In the genomic region with DNA sequence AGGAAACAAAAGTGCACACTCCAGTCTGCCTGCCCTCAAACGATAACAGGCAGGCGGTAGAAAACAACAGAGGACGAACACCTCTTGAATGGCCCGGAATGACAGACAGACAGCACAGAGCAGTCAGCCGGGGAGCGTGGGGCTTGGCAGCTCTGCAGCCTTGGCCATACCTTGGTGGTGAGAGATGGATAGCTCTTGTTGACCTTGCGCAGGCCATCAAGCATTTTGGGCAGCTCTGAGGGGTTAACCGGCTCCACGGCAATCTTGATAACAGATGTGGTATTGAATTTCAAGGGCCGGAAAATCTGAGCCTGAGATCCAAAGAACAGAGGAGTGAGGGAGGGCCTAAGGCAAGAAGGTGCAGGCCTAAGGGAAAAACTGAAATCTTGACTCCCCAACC, we compare ENCODE assay signal across 31 mouse cellular contexts. TPM values are rescaled to one million over a fixed set of nuclear protein-coding genes. Genes with fewer than 3 reads are reported as not detected.
DNase-seq lines count a peak whose midpoint lies in the region; ATAC-seq lines count a peak whose summit lies in the region.
"Had no signal": no experiment of that assay in that cellular context is flagged by ENCODE, and none has a peak within 500 bp of the region (broad histone marks: within the 10 kb centered on the region; RNA-seq: fewer than 3 reads in every experiment).

No protein-coding gene starts in this region.

- no peak overlapping the region for H3K9ac ChIP-seq in kidney, embryonic 15.5 days
- H3K9ac ChIP-seq in kidney, embryonic 14.5 days (ENCODE audit: low read depth, low read length) = no peak overlapping the region
- H3K9ac ChIP-seq: embryonic facial prominence, embryonic 13.5 days; forebrain, embryonic 12.5 days; forebrain, embryonic 15.5 days; heart, embryonic 13.5 days; hindbrain, embryonic 14.5 days had no signal

- H3K36me3 ChIP-seq in kidney, embryonic 15.5 days = peaks cover 100% of the 10 kb centered on the region
- peaks cover 98% of the 10 kb centered on the region for H3K36me3 ChIP-seq in kidney, embryonic 14.5 days (ENCODE audit: control insufficient read depth, insufficient read depth, low read length)

- no peaks in the 10 kb centered on the region for H3K4me1 ChIP-seq in kidney, embryonic 15.5 days
- no peaks in the 10 kb centered on the region for H3K4me1 ChIP-seq in kidney, embryonic 14.5 days (ENCODE audit: control insufficient read depth, insufficient read depth, low read length)
- H3K4me1 ChIP-seq: embryonic facial prominence, embryonic 10.5 days; embryonic facial prominence, embryonic 13.5 days; forebrain, embryonic 12.5 days; forebrain, embryonic 15.5 days; heart, embryonic 10.5 days; heart, embryonic 13.5 days had no signal

- WGBS in kidney, embryonic 15.5 days = 61% methylated on average over 10 of the region's 10 CpGs
- 59% methylated on average over 10 of the region's 10 CpGs for WGBS in kidney, embryonic 14.5 days

- H3K9me3 ChIP-seq in kidney, embryonic 15.5 days (replicated peaks) = no peaks in the 10 kb centered on the region
- no peaks in the 10 kb centered on the region for H3K9me3 ChIP-seq in kidney, embryonic 14.5 days (ENCODE audit: control insufficient read depth, low read length)
- H3K9me3 ChIP-seq: embryonic facial prominence, embryonic 10.5 days; embryonic facial prominence, embryonic 13.5 days; forebrain, embryonic 12.5 days; forebrain, embryonic 15.5 days; heart, embryonic 10.5 days; heart, embryonic 13.5 days had no signal

- peak overlapping the region; percentile 2; the same call in 1 of the 2 replicates for H3K27ac ChIP-seq in kidney, embryonic 15.5 days
- H3K27ac ChIP-seq in kidney, embryonic 14.5 days (ENCODE audit: low read depth, low read length) = no peak overlapping the region
- H3K27ac ChIP-seq: embryonic facial prominence, embryonic 10.5 days; embryonic facial prominence, embryonic 13.5 days; forebrain, embryonic 12.5 days; forebrain, embryonic 15.5 days; heart, adult 2 months; heart, embryonic 10.5 days; heart, embryonic 13.5 days; hindbrain, embryonic 14.5 days; hindbrain, postnatal 0 days had no signal

- no peaks in the 10 kb centered on the region for H3K27me3 ChIP-seq in kidney, embryonic 15.5 days
- H3K27me3 ChIP-seq in kidney, embryonic 14.5 days (ENCODE audit: control insufficient read depth, insufficient read depth, low read length) = no peaks in the 10 kb centered on the region
- H3K27me3 ChIP-seq: embryonic facial prominence, embryonic 13.5 days; forebrain, embryonic 12.5 days; forebrain, embryonic 15.5 days; heart, embryonic 13.5 days had no signal

- H3K4me3 ChIP-seq in kidney, embryonic 15.5 days (replicated peaks) = no peak overlapping the region
- no peak overlapping the region for H3K4me3 ChIP-seq in kidney, embryonic 14.5 days (ENCODE audit: low read length)
- H3K4me3 ChIP-seq: embryonic facial prominence, embryonic 10.5 days; embryonic facial prominence, embryonic 13.5 days; erythroblast, embryonic 14.5 days; forebrain, embryonic 12.5 days; forebrain, embryonic 15.5 days; heart, adult 2 months; heart, embryonic 10.5 days; heart, embryonic 13.5 days had no signal

- no peak overlapping the region for H3K4me2 ChIP-seq in kidney, embryonic 15.5 days
- H3K4me2 ChIP-seq in kidney, embryonic 14.5 days (replicated peaks; ENCODE audit: low read depth, low read length) = no peak overlapping the region
- H3K4me2 ChIP-seq: embryonic facial prominence, embryonic 13.5 days; forebrain, embryonic 12.5 days; forebrain, embryonic 15.5 days; heart, embryonic 13.5 days; hindbrain, embryonic 14.5 days had no signal

- peak; percentile 62 for DNase-seq in adrenal gland, postnatal 14 days
- no peak for DNase-seq in adrenal gland, adult 18-20 months (ENCODE audit: low spot score in 2 of 2)
- peak; percentile 32 to 40 for DNase-seq in adrenal gland, postnatal 36 days
- no peak for DNase-seq in urinary bladder, postnatal 14 days (ENCODE audit: low spot score)
- DNase-seq: cerebellum, adult 18-20 months; cerebellum, adult 9-10 months; cerebellum, postnatal 14 days; gastrocnemius, postnatal 10 days; gastrocnemius, postnatal 36 days; heart, adult 2 months; heart, postnatal 14 days; heart, postnatal 4 days had no signal

- no peak for ATAC-seq in kidney, embryonic 15.5 days (replicated peaks; ENCODE audit: low FRiP score)
- ATAC-seq in kidney, embryonic 14.5 days (ENCODE audit: low FRiP score, low TSS enrichment) = no peak
- ATAC-seq: CD4-positive, CD25-positive, alpha-beta regulatory T cell, adult 4 months; forebrain, embryonic 15.5 days; hindbrain, postnatal 0 days; inflammation-experienced regulatory T-cells, adult 6 months; intestine, embryonic 16.5 days had no signal

RNA-seq across cellular contexts. Expression of a gene that starts 10.3 kb away (rescaled TPM):
- total RNA-seq in adrenal gland, postnatal 14 days (2021) = 3.8 and 4.1 TPM in 2 replicates
- 1 to 10 TPM; 1.2 to 4.1 TPM for total RNA-seq in adrenal gland, adult 18-20 months (2021)
- polyA plus RNA-seq in kidney, embryonic 15.5 days (2015; fragmentation: Nextera tagmentation; extraction: Ambion mirVana) = 0.48 and 0.71 TPM in 2 replicates
- 0.44 TPM in 1 of 2 replicates, not detected in the other for polyA plus RNA-seq in kidney, embryonic 14.5 days (2014; fragmentation: Nextera tagmentation; extraction: Ambion mirVana)
- total RNA-seq in adrenal gland, postnatal 36 days (2021) = 1 to 10 TPM; 1.7 to 2.6 TPM
- total RNA-seq: granulocyte monocyte progenitor cell, adult 5-6 weeks; MEL had no signal
- polyA plus RNA-seq: C2C12; CD4-positive, CD25-positive, alpha-beta regulatory T cell, adult 4 months; embryonic facial prominence, embryonic 10.5 days; embryonic facial prominence, embryonic 13.5 days; erythroblast, embryonic 14.5 days; forebrain, embryonic 12.5 days; heart, embryonic 10.5 days; heart, embryonic 13.5 days; hindbrain, embryonic 11.5 days; inflammation-experienced regulatory T-cells, adult 6 months had no signal

RNA-seq across cellular contexts. Expression of a gene that starts 26.4 kb away (rescaled TPM):
- total RNA-seq in adrenal gland, postnatal 14 days (2021) = 22.5 and 24.7 TPM in 2 replicates
- total RNA-seq in adrenal gland, adult 18-20 months (2021) = 10 to 100 TPM; 12.0 to 16.4 TPM
- 59.2 and 63.7 TPM in 2 replicates for polyA plus RNA-seq in kidney, embryonic 15.5 days (2015; fragmentation: Nextera tagmentation; extraction: Ambion mirVana)
- 63.0 and 69.6 TPM in 2 replicates for polyA plus RNA-seq in kidney, embryonic 14.5 days (2014; fragmentation: Nextera tagmentation; extraction: Ambion mirVana)
- 10 to 100 TPM; 13.6 to 21.6 TPM for total RNA-seq in adrenal gland, postnatal 36 days (2021)
- total RNA-seq: granulocyte monocyte progenitor cell, adult 5-6 weeks; MEL had no signal
- polyA plus RNA-seq: erythroblast, embryonic 14.5 days; inflammation-experienced regulatory T-cells, adult 6 months had no signal

RNA-seq across cellular contexts. Expression of a gene that starts 34.9 kb away (rescaled TPM):
- total RNA-seq in adrenal gland, postnatal 14 days (2021) = 79.9 and 96.2 TPM in 2 replicates
- 10 to 100 TPM; 64.6 to 70.2 TPM for total RNA-seq in adrenal gland, adult 18-20 months (2021)
- polyA plus RNA-seq in kidney, embryonic 15.5 days (2015; fragmentation: Nextera tagmentation; extraction: Ambion mirVana) = 210 and 240 TPM in 2 replicates
- polyA plus RNA-seq in kidney, embryonic 14.5 days (2014; fragmentation: Nextera tagmentation; extraction: Ambion mirVana) = 159 and 250 TPM in 2 replicates
- total RNA-seq in adrenal gland, postnatal 36 days (2021) = 10 to 100 TPM; 79.9 to 87.2 TPM

RNA-seq across cellular contexts. Expression of a gene that starts 35.1 kb away (rescaled TPM):
- total RNA-seq in adrenal gland, postnatal 14 days (2021) = 0.38 and 0.59 TPM in 2 replicates
- under 1 TPM; 0.32 to 0.36 TPM for total RNA-seq in adrenal gland, adult 18-20 months (2021)
- 1.2 and 1.7 TPM in 2 replicates for polyA plus RNA-seq in kidney, embryonic 15.5 days (2015; fragmentation: Nextera tagmentation; extraction: Ambion mirVana)
- 1.1 and 1.8 TPM in 2 replicates for polyA plus RNA-seq in kidney, embryonic 14.5 days (2014; fragmentation: Nextera tagmentation; extraction: Ambion mirVana)
- total RNA-seq in adrenal gland, postnatal 36 days (2021) = under 1 TPM; 0.30 to 0.76 TPM
- total RNA-seq: gastrocnemius, postnatal 36 days; granulocyte monocyte progenitor cell, adult 5-6 weeks; heart, adult 2 months had no signal
- polyA plus RNA-seq: CD4-positive, CD25-positive, alpha-beta regulatory T cell, adult 4 months; inflammation-experienced regulatory T-cells, adult 6 months had no signal

RNA-seq across cellular contexts. Expression of a gene that starts 39.0 kb away (rescaled TPM):
- total RNA-seq in adrenal gland, postnatal 14 days (2021) = not detected in 2 replicates
- not detected for total RNA-seq in adrenal gland, adult 18-20 months (2021)
- not detected in 2 replicates for polyA plus RNA-seq in kidney, embryonic 15.5 days (2015; fragmentation: Nextera tagmentation; extraction: Ambion mirVana)
- not detected in 2 replicates for polyA plus RNA-seq in kidney, embryonic 14.5 days (2014; fragmentation: Nextera tagmentation; extraction: Ambion mirVana)
- not detected for total RNA-seq in adrenal gland, postnatal 36 days (2021)
- total RNA-seq: gastrocnemius, postnatal 10 days; gastrocnemius, postnatal 36 days; granulocyte monocyte progenitor cell, adult 5-6 weeks; heart, adult 2 months; heart, postnatal 14 days; heart, postnatal 4 days; hindbrain, postnatal 0 days had no signal
- polyA plus RNA-seq: CD4-positive, CD25-positive, alpha-beta regulatory T cell, adult 4 months; embryonic facial prominence, embryonic 10.5 days; embryonic facial prominence, embryonic 13.5 days; erythroblast, embryonic 14.5 days; forebrain, embryonic 12.5 days; forebrain, embryonic 15.5 days; heart, adult 2 months; heart, embryonic 10.5 days; heart, embryonic 13.5 days; heart, embryonic 16.5 days; hindbrain, embryonic 11.5 days; hindbrain, postnatal 0 days; inflammation-experienced regulatory T-cells, adult 6 months; intestine, embryonic 16.5 days had no signal

Comparison
In these comparisons a context has a peak if more than half of its experiments do, and no peak if none do; other contexts are left out.
1. DNase-seq: peak in adrenal gland, postnatal 14 days (single experiment) and adrenal gland, postnatal 36 days (2 of 2); none in adrenal gland, adult 18-20 months (0 of 2) and urinary bladder, postnatal 14 days (single experiment).